Mouse (Mus musculus) kidney, adult 2 months (tissue): ENCODE measurements around the gene Col12a1.

Source experiments
- CTCF ChIP-seq: fragments of 200-500 bp; conservative IDR thresholded peaks from 2 replicates; pipeline ENCODE4 v1.5.1; 2011; ENCODE audit warnings: low read depth, mild to moderate bottlenecking, control low read depth, low read length, moderate library complexity, mixed read lengths; ENCODE audit not compliant: insufficient read depth, insufficient read length
- POLR2A ChIP-seq: fragments of 200-500 bp; IDR thresholded peaks from one replicate; pipeline ENCODE4 v1.6.1; 2011; ENCODE audit warnings: low read depth, low read length, control low read depth

DNA sequence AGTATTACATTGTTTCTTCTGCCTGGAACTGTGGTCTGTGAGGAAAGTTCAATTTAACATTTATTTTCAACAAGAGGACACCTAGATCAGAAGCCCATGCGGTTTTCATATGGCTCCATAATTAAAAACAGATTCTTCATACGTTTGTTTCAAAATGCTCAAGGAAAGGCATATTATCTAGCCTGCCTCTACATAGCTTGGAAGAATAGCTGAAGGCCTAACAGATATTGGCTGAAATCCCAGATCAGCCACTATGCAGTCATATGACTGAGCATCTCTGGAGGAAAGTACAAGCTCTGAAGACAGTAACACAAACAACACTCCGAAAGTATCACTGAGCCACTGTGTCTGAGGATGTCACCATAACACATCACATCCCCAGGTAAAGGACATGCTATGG is 72.9 kb downstream of the Col12a1 start:
- TF ChIP-seq CTCF, result no peak
- TF ChIP-seq POLR2A, result no peak
